Mouse (Mus musculus): ENCODE measurements around the gene Abcc5. TPM values are rescaled to one million over a fixed set of nuclear protein-coding genes. Genes with fewer than 3 reads are reported as not detected.

The Abcc5 gene
- total RNA-seq, 2 experiments from 2014 or later: 29.2 to 81.0 TPM

Other genes with a start within 250 kb of the Abcc5 start
- gene Map6d1, start 185.0 kb downstream of the Abcc5 start, total RNA-seq (2014; fragmentation: Nextera tagmentation): not detected in 2 replicates
- not detected in 2 replicates for gene Map6d1, start 185.0 kb downstream of the Abcc5 start, total RNA-seq (2017)
- 59.2 and 60.9 TPM in 2 replicates for gene Parl, start 124.0 kb downstream of the Abcc5 start, total RNA-seq (2014; fragmentation: Nextera tagmentation)
- gene Parl, start 124.0 kb downstream of the Abcc5 start, total RNA-seq (2017): 101 and 125 TPM in 2 replicates
- gene Cyp2ab1, start 101.0 kb downstream of the Abcc5 start, total RNA-seq (2014; fragmentation: Nextera tagmentation): not detected in 2 replicates
- not detected in 2 replicates for gene Cyp2ab1, start 101.0 kb downstream of the Abcc5 start, total RNA-seq (2017)
- gene Eif2b5, start 72.4 kb upstream of the Abcc5 start, total RNA-seq (2014; fragmentation: Nextera tagmentation): 80.8 and 82.4 TPM in 2 replicates
- gene Eif2b5, start 72.4 kb upstream of the Abcc5 start, total RNA-seq (2017): 108 TPM in 2 replicates
- gene Dvl3, start 90.6 kb upstream of the Abcc5 start, total RNA-seq (2014; fragmentation: Nextera tagmentation): 27.7 and 32.8 TPM in 2 replicates
- 2.7 and 3.3 TPM in 2 replicates for gene Dvl3, start 90.6 kb upstream of the Abcc5 start, total RNA-seq (2017)
- 166 and 200 TPM in 2 replicates for gene Ap2m1, start 109.1 kb upstream of the Abcc5 start, total RNA-seq (2014; fragmentation: Nextera tagmentation)
- gene Ap2m1, start 109.1 kb upstream of the Abcc5 start, total RNA-seq (2017): 113 and 150 TPM in 2 replicates
- gene Abcf3, start 122.2 kb upstream of the Abcc5 start, total RNA-seq (2014; fragmentation: Nextera tagmentation): 42.8 and 60.5 TPM in 2 replicates
- gene Abcf3, start 122.2 kb upstream of the Abcc5 start, total RNA-seq (2017): 38.7 and 42.9 TPM in 2 replicates
- gene Vwa5b2, start 163.1 kb upstream of the Abcc5 start, total RNA-seq (2014; fragmentation: Nextera tagmentation): not detected in 2 replicates
- gene Vwa5b2, start 163.1 kb upstream of the Abcc5 start, total RNA-seq (2017): not detected in 2 replicates
- 13.3 and 32.7 TPM in 2 replicates for gene Eef1akmt4, start 185.2 kb upstream of the Abcc5 start, total RNA-seq (2014; fragmentation: Nextera tagmentation)
- gene Eef1akmt4, start 185.2 kb upstream of the Abcc5 start, total RNA-seq (2017): 5.4 and 6.5 TPM in 2 replicates
- gene Gm49333, start 185.2 kb upstream of the Abcc5 start, total RNA-seq (2014; fragmentation: Nextera tagmentation): not detected in 2 replicates
- gene Gm49333, start 185.2 kb upstream of the Abcc5 start, total RNA-seq (2017): not detected in 2 replicates
- gene Alg3, start 185.3 kb upstream of the Abcc5 start, total RNA-seq (2014; fragmentation: Nextera tagmentation): 28.7 and 36.6 TPM in 2 replicates
- gene Alg3, start 185.3 kb upstream of the Abcc5 start, total RNA-seq (2017): 24.3 and 33.1 TPM in 2 replicates
- gene Camk2n2, start 194.9 kb upstream of the Abcc5 start, total RNA-seq (2014; fragmentation: Nextera tagmentation): not detected in 2 replicates
- gene Camk2n2, start 194.9 kb upstream of the Abcc5 start, total RNA-seq (2017): not detected in 2 replicates
- gene Ece2, start 203.4 kb upstream of the Abcc5 start, total RNA-seq (2014; fragmentation: Nextera tagmentation): not detected in 2 replicates
- not detected in 2 replicates for gene Ece2, start 203.4 kb upstream of the Abcc5 start, total RNA-seq (2017)
- gene Psmd2, start 225.3 kb upstream of the Abcc5 start, total RNA-seq (2014; fragmentation: Nextera tagmentation): 234 and 246 TPM in 2 replicates
- 233 and 271 TPM in 2 replicates for gene Psmd2, start 225.3 kb upstream of the Abcc5 start, total RNA-seq (2017)
- 287 and 336 TPM in 2 replicates for gene Eif4g1, start 241.9 kb upstream of the Abcc5 start, total RNA-seq (2014; fragmentation: Nextera tagmentation)
- gene Eif4g1, start 241.9 kb upstream of the Abcc5 start, total RNA-seq (2017): 332 and 405 TPM in 2 replicates

Measured in megakaryocyte-erythroid progenitor cell, adult 5-6 weeks (primary cell).